Mouse (Mus musculus): Measurements from ENCODE around the gene Hypk. TPM values are rescaled to one million over a fixed set of nuclear protein-coding genes. Genes with fewer than 3 reads are reported as not detected.

Gene Hypk
- polyA plus RNA-seq, 1 experiment = 11.8 TPM

DNA sequence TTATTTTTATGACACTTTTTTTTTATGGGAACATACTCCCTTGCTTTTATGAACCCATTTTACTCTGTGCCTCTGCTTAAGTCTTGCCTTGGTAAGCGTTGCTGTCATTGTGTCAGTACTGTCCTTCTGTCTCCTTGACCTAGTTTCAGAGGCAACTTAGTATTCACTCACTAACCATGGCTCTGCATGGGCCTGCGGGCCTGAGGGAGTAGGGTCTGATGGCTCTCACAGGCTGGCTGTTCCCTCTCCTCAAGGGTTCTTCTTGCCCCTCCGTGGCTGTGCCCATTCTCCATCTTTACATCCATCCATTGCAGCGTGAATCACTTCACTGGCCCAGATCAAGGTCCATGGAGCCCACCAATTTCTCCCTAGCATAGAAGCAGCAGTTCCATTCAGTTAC is 6.6 kb upstream of the Hypk start:
- H3K36me3 ChIP-seq (ENCODE audit: control insufficient read depth, insufficient read depth) = peaks cover 18% of the 10 kb centered on the region
- no peak overlapping the region for H3K4me3 ChIP-seq (ENCODE audit: insufficient read depth, poor library complexity, severe bottlenecking)
- no peak overlapping the region for H3ac ChIP-seq (ENCODE audit: control insufficient read depth, insufficient read length, low read depth)
- H3K79me3 ChIP-seq (ENCODE audit: low read depth) = peaks cover 17% of the 10 kb centered on the region
- no peak for TF ChIP-seq CEBPB (IDR thresholded peaks at IDR 0.05; ENCODE audit: low read depth)
- TF ChIP-seq MYOD1 (IDR thresholded peaks at IDR 0.05; ENCODE audit: control insufficient read depth, insufficient read length, low read depth) = no peak
- TF ChIP-seq CTCF (IDR thresholded peaks at IDR 0.05; ENCODE audit: control insufficient read depth, insufficient read depth, insufficient read length) = no peak
- TF ChIP-seq MYOG (IDR thresholded peaks at IDR 0.05; ENCODE audit: control insufficient read depth, extremely low read depth, insufficient read length) = no peak
- no peak for TF ChIP-seq MAX (IDR thresholded peaks at IDR 0.05)
- TF ChIP-seq USF1 (IDR thresholded peaks at IDR 0.05; ENCODE audit: low read depth) = no peak
- TF ChIP-seq FOSL1 (IDR thresholded peaks at IDR 0.05; ENCODE audit: insufficient read depth, low read length, poor library complexity, severe bottlenecking) = no peak
- no peaks in the 10 kb centered on the region for H3K27me3 ChIP-seq (ENCODE audit: control insufficient read depth, insufficient read depth, insufficient read length)
- H3K79me2 ChIP-seq (ENCODE audit: control insufficient read depth, insufficient read depth) = peaks cover 24% of the 10 kb centered on the region

DNA sequence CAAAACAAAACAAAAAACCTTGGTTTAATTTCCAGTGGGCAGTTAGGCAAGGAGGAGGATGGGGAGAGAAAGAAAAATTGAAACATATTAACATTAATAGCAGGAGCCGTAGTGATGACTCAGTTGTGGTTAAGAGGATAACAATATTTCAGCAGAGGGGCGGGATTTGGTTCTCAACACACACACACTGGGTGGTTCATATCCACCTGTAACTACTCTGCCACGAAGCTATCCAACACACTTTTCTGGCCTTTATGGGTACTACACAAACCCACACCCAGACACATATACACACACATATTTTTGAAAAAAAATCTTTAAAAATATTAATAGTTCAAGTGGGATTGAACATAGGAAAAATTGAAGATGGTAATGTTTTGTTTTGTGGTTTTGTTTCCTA is 6.1 kb upstream of the Hypk start:
- no peaks in the 10 kb centered on the region for H3K27me3 ChIP-seq (ENCODE audit: control insufficient read depth, insufficient read depth, insufficient read length)
- TF ChIP-seq MAX (IDR thresholded peaks at IDR 0.05) (no peak), CTCF (IDR thresholded peaks at IDR 0.05; ENCODE audit: control insufficient read depth, insufficient read depth, insufficient read length) (no peak), CEBPB (IDR thresholded peaks at IDR 0.05; ENCODE audit: low read depth) (no peak), FOSL1 (IDR thresholded peaks at IDR 0.05; ENCODE audit: insufficient read depth, low read length, poor library complexity, severe bottlenecking) (no peak), MYOG (IDR thresholded peaks at IDR 0.05; ENCODE audit: control insufficient read depth, extremely low read depth, insufficient read length) (no peak), USF1 (IDR thresholded peaks at IDR 0.05; ENCODE audit: low read depth) (no peak), MYOD1 (IDR thresholded peaks at IDR 0.05; ENCODE audit: control insufficient read depth, insufficient read length, low read depth) (no peak)
- H3K79me3 ChIP-seq (ENCODE audit: low read depth) = peaks cover 19% of the 10 kb centered on the region

DNA sequence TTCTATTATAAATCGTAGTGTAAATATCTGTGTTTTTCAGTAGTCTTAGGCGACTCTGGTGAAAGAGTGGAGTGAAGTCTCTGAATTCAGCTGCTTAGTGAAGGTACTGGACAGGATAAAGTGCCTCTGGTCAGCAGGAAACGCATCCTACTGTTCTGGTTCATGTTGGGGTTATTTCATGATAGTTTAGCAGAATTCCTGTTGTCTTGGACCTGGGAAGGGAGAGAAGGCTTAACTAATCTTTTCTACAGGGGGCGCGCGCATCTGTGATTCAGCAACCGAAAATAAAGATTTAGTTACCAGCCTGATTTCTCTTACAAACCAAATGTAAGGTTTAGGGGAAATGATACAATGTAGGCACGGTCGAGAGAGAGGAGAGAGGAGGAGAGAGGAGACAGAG is 5.0 kb upstream of the Hypk start:
- Histone ChIP-seq H3K27me3 (ENCODE audit: control insufficient read depth, insufficient read depth, insufficient read length) (no peaks in the 10 kb centered on the region), H3K36me3 (ENCODE audit: control insufficient read depth, insufficient read depth) (peaks cover 26% of the 10 kb centered on the region)
- TF ChIP-seq MYOG (IDR thresholded peaks at IDR 0.05; ENCODE audit: control insufficient read depth, extremely low read depth, insufficient read length) (no peak), MAX (IDR thresholded peaks at IDR 0.05) (no peak), FOSL1 (IDR thresholded peaks at IDR 0.05; ENCODE audit: insufficient read depth, low read length, poor library complexity, severe bottlenecking) (no peak), CTCF (IDR thresholded peaks at IDR 0.05; ENCODE audit: control insufficient read depth, insufficient read depth, insufficient read length) (no peak), USF1 (IDR thresholded peaks at IDR 0.05; ENCODE audit: low read depth) (no peak), MYOD1 (IDR thresholded peaks at IDR 0.05; ENCODE audit: control insufficient read depth, insufficient read length, low read depth) (no peak), CEBPB (IDR thresholded peaks at IDR 0.05; ENCODE audit: low read depth) (no peak)

More for the DNA sequence above, 6.1 kb upstream of the Hypk start:
- Histone ChIP-seq H3K4me3 (ENCODE audit: insufficient read depth, poor library complexity, severe bottlenecking) (no peak overlapping the region), H3K79me2 (ENCODE audit: control insufficient read depth, insufficient read depth) (peaks cover 27% of the 10 kb centered on the region), H3ac (ENCODE audit: control insufficient read depth, insufficient read length, low read depth) (no peak overlapping the region), H3K36me3 (ENCODE audit: control insufficient read depth, insufficient read depth) (peaks cover 15% of the 10 kb centered on the region)

GRCm38 (mm10) chr2:121448739-121449535 is 4.2 kb upstream of the Hypk start, which contains the start of gene Serf2:
Gene Serf2, plus strand, starts transcription at chr2:121449195.
- TF ChIP-seq CEBPB (IDR thresholded peaks at IDR 0.05; ENCODE audit: low read depth) (no peak), MAX (IDR thresholded peaks at IDR 0.05) (no peak), MYOG (IDR thresholded peaks at IDR 0.05; ENCODE audit: control insufficient read depth, extremely low read depth, insufficient read length) (no peak), MYOD1 (IDR thresholded peaks at IDR 0.05; ENCODE audit: control insufficient read depth, insufficient read length, low read depth) (no peak), USF1 (IDR thresholded peaks at IDR 0.05; ENCODE audit: low read depth) (peak; percentile 94)
- Histone ChIP-seq H3K36me3 (ENCODE audit: control insufficient read depth, insufficient read depth) (peaks cover 33% of the 10 kb centered on the region), H3K4me3 (ENCODE audit: insufficient read depth, poor library complexity, severe bottlenecking) (peak within 1 kb of the TSS; percentile 92), H3ac (ENCODE audit: control insufficient read depth, insufficient read length, low read depth) (peak within 1 kb of the TSS; percentile 83), H3K79me3 (ENCODE audit: low read depth) (peaks cover 21% of the 10 kb centered on the region), H3K27me3 (ENCODE audit: control insufficient read depth, insufficient read depth, insufficient read length) (no peaks in the 10 kb centered on the region), H3K79me2 (ENCODE audit: control insufficient read depth, insufficient read depth) (peaks cover 43% of the 10 kb centered on the region)

More for the DNA sequence above, 5.0 kb upstream of the Hypk start:
- Histone ChIP-seq H3K79me3 (ENCODE audit: low read depth) (peaks cover 21% of the 10 kb centered on the region), H3K79me2 (ENCODE audit: control insufficient read depth, insufficient read depth) (peaks cover 38% of the 10 kb centered on the region), H3K4me3 (ENCODE audit: insufficient read depth, poor library complexity, severe bottlenecking) (peak overlapping the region; percentile 16), H3ac (ENCODE audit: control insufficient read depth, insufficient read length, low read depth) (no peak overlapping the region)

GRCm38 (mm10) chr2:121449545-121450011 is 3.5 kb upstream of the Hypk start:
- TF ChIP-seq MYOD1 (IDR thresholded peaks at IDR 0.05; ENCODE audit: control insufficient read depth, insufficient read length, low read depth) (no peak), MAX (IDR thresholded peaks at IDR 0.05) (no peak), MYOG (IDR thresholded peaks at IDR 0.05; ENCODE audit: control insufficient read depth, extremely low read depth, insufficient read length) (no peak), USF1 (IDR thresholded peaks at IDR 0.05; ENCODE audit: low read depth) (no peak), FOSL1 (IDR thresholded peaks at IDR 0.05; ENCODE audit: insufficient read depth, low read length, poor library complexity, severe bottlenecking) (no peak), CTCF (IDR thresholded peaks at IDR 0.05; ENCODE audit: control insufficient read depth, insufficient read depth, insufficient read length) (no peak), CEBPB (IDR thresholded peaks at IDR 0.05; ENCODE audit: low read depth) (no peak)
- H3K79me3 ChIP-seq (ENCODE audit: low read depth) = peaks cover 21% of the 10 kb centered on the region
- H3ac ChIP-seq (ENCODE audit: control insufficient read depth, insufficient read length, low read depth) = peak overlapping the region; percentile 83
- peaks cover 45% of the 10 kb centered on the region for H3K79me2 ChIP-seq (ENCODE audit: control insufficient read depth, insufficient read depth)
- H3K27me3 ChIP-seq (ENCODE audit: control insufficient read depth, insufficient read depth, insufficient read length) = no peaks in the 10 kb centered on the region
- peak overlapping the region; percentile 92 for H3K4me3 ChIP-seq (ENCODE audit: insufficient read depth, poor library complexity, severe bottlenecking)
- H3K36me3 ChIP-seq (ENCODE audit: control insufficient read depth, insufficient read depth) = peaks cover 36% of the 10 kb centered on the region

All from C2C12 (cell line).